Mouse (Mus musculus): Measurements from ENCODE around the gene Ccdc116. TPM values are rescaled to one million over a fixed set of nuclear protein-coding genes. Genes with fewer than 3 reads are reported as not detected.

Ccdc116 gene
- under 1 TPM in 1 of 2 experiments, not detected in 1; 0.14 TPM for total RNA-seq (2021)
- 0.35 TPM in 2 replicates for polyA plus RNA-seq (2012; rRNA removed)
- long read RNA-seq = 0 reads

DNA sequence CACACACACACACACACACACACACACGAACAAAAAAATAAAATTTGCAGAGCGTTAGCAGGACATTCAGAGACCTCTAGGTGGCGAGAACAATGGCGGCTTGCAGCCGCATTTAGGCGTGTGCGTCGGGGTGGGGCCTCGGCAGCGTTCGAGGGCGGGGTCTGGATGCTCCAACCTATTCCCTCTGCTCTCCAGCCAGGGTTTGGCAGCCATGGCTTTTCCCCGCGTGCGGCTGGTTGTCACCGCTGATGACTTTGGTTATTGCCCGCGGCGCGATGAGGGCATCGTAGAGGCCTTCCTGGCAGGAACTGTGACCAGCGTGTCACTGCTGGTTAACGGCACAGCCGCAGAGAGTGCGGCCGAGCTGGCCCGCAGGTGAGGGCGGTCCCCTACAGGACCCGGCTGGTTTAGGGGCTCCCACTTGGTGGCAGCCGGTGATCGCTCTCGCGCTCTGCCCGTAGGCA lies at the start of gene Ccdc116:
TSS of gene Ccdc116 (minus strand) at position 458 of the 464 bp plus-strand sequence.
- no peaks in the 10 kb centered on the region for H3K4me1 ChIP-seq (ENCODE audit: control insufficient read depth, insufficient read depth, low read length)
- H3K9ac ChIP-seq (ENCODE audit: low read depth, low read length) = peak within 1 kb of the TSS; percentile 61
- H3K36me3 ChIP-seq (ENCODE audit: control insufficient read depth, insufficient read depth, low read length) = no peaks in the 10 kb centered on the region
- no peak for TF ChIP-seq EP300 (IDR thresholded peaks at IDR 0.05; ENCODE audit: insufficient read depth, low read depth, low read length)
- peak; percentile 59 for TF ChIP-seq CTCF (IDR thresholded peaks at IDR 0.05)
- intact Hi-C loops (cut with DNase I) = loop anchor here (2.0 kb wide), 1 partner anchor 54 kb away; no protein-coding TSS in a partner anchor
- no peak within 1 kb of the TSS for H3K27ac ChIP-seq
- 1% methylated on average over 34 of the region's 34 CpGs for WGBS
- no peaks in the 10 kb centered on the region for H3K27me3 ChIP-seq (ENCODE audit: control insufficient read depth, insufficient read depth, low read length)
- peak within 1 kb of the TSS; percentile 74 for H3K4me3 ChIP-seq
- DNase-seq = peak; percentile 76 to 82
- no peaks in the 10 kb centered on the region for H3K79me2 ChIP-seq (replicated peaks; ENCODE audit: control insufficient read depth, insufficient read depth, low read length)

DNA sequence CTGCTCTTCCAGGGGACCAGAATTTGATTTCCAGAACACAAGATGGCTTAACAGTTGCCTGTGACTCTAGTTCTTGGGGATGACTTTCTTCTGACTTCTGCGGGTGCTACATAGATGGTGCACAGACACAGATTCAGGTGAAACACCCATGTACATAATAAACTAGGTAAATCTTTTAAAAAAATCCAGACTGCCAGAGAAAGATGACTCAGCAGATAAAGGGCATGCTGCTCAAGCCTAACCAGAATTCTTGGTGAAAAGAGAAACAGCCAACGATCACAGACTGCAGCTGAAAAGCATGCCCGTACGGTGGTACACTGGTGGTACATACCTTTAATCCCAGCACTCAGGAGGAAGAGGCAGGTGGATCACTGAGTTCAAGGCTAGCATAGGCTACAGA lies 46.8 kb upstream of the Ccdc116 start:
- Histone ChIP-seq H3K4me1 (ENCODE audit: control insufficient read depth, insufficient read depth, low read length) (peaks cover 3% of the 10 kb centered on the region), H3K4me3 (no peak overlapping the region), H3K36me3 (ENCODE audit: control insufficient read depth, insufficient read depth, low read length) (peaks cover 4% of the 10 kb centered on the region; the same call in 1 of the 2 replicates), H3K27ac (no peak overlapping the region), H3K79me2 (replicated peaks; ENCODE audit: control insufficient read depth, insufficient read depth, low read length) (peaks cover 8% of the 10 kb centered on the region), H3K9ac (ENCODE audit: low read depth, low read length) (no peak overlapping the region), H3K27me3 (ENCODE audit: control insufficient read depth, insufficient read depth, low read length) (no peaks in the 10 kb centered on the region)
- no peak for DNase-seq
- intact Hi-C loops (cut with DNase I) = no loop called here
- 86% methylated on average over 4 of the region's 4 CpGs for WGBS
- no peak for TF ChIP-seq POLR2A (IDR thresholded peaks at IDR 0.05; ENCODE audit: insufficient read depth, low read depth, low read length)
- no peak for TF ChIP-seq EP300 (IDR thresholded peaks at IDR 0.05; ENCODE audit: insufficient read depth, low read depth, low read length)
- no peak for TF ChIP-seq CTCF (IDR thresholded peaks at IDR 0.05)

DNA sequence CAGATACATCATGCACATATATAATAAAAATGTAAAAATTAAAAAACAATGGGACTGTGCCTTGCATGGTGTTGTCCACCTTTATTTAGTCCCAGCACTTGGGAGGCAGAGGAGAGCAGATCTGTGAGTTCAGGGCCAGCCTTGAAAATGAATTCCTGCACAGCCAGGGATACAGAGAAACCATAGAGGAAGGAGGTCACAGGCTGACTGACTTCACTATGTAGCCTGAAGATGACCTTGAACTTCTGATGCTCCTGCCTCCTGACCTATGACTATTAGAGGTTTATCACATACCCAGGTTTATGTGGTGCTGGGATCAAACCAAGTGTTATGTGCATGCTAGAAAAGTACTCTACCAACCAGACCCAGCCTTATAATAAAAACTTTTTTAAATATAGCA lies 38.4 kb upstream of the Ccdc116 start:
- TF ChIP-seq CTCF (IDR thresholded peaks at IDR 0.05) = no peak
- TF ChIP-seq POLR2A (IDR thresholded peaks at IDR 0.05; ENCODE audit: insufficient read depth, low read depth, low read length) = no peak
- no peak for TF ChIP-seq EP300 (IDR thresholded peaks at IDR 0.05; ENCODE audit: insufficient read depth, low read depth, low read length)
- no peaks in the 10 kb centered on the region for H3K27me3 ChIP-seq (ENCODE audit: control insufficient read depth, insufficient read depth, low read length)
- intact Hi-C loops (cut with DNase I) = no loop called here
- peaks cover 5% of the 10 kb centered on the region for H3K4me1 ChIP-seq (ENCODE audit: control insufficient read depth, insufficient read depth, low read length)
- peaks cover 9% of the 10 kb centered on the region for H3K36me3 ChIP-seq (ENCODE audit: control insufficient read depth, insufficient read depth, low read length)
- H3K79me2 ChIP-seq (replicated peaks; ENCODE audit: control insufficient read depth, insufficient read depth, low read length) = peaks cover 8% of the 10 kb centered on the region
- DNase-seq = no peak
- H3K9ac ChIP-seq (ENCODE audit: low read depth, low read length) = no peak overlapping the region
- no peak overlapping the region for H3K27ac ChIP-seq
- H3K4me3 ChIP-seq = no peak overlapping the region

DNA sequence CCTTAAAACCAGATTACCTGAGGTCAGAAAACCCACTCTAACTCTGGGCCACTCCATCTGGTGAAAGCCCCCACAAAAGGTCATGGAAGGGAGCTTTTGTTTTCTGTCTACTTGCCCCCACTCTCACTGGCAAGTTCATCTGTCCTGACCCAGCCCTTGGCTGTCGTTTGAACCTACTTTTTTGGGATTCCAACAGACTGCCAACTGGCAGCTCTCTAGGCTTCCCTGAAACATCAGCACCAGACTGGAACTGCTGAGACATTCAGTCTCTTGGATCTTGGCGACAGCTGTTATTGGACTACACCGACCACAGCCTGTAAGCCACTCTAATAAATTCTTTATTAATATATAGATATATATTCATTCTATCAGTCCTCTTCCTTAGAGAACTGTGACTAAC lies 36.0 kb upstream of the Ccdc116 start:
- intact Hi-C loops (cut with DNase I) = no loop called here
- no peak overlapping the region for H3K4me3 ChIP-seq
- peaks cover 6% of the 10 kb centered on the region for H3K4me1 ChIP-seq (ENCODE audit: control insufficient read depth, insufficient read depth, low read length)
- no peaks in the 10 kb centered on the region for H3K27me3 ChIP-seq (ENCODE audit: control insufficient read depth, insufficient read depth, low read length)
- peaks cover 12% of the 10 kb centered on the region for H3K36me3 ChIP-seq (ENCODE audit: control insufficient read depth, insufficient read depth, low read length)
- TF ChIP-seq EP300 (IDR thresholded peaks at IDR 0.05; ENCODE audit: insufficient read depth, low read depth, low read length) = no peak
- no peak for TF ChIP-seq CTCF (IDR thresholded peaks at IDR 0.05)
- no peak for TF ChIP-seq POLR2A (IDR thresholded peaks at IDR 0.05; ENCODE audit: insufficient read depth, low read depth, low read length)
- H3K9ac ChIP-seq (ENCODE audit: low read depth, low read length) = no peak overlapping the region
- peaks cover 8% of the 10 kb centered on the region for H3K79me2 ChIP-seq (replicated peaks; ENCODE audit: control insufficient read depth, insufficient read depth, low read length)
- H3K27ac ChIP-seq = no peak overlapping the region
- 41% methylated on average over 3 of the region's 3 CpGs for WGBS
- peak in 1 of 2 experiments; percentile 11 for DNase-seq

DNA sequence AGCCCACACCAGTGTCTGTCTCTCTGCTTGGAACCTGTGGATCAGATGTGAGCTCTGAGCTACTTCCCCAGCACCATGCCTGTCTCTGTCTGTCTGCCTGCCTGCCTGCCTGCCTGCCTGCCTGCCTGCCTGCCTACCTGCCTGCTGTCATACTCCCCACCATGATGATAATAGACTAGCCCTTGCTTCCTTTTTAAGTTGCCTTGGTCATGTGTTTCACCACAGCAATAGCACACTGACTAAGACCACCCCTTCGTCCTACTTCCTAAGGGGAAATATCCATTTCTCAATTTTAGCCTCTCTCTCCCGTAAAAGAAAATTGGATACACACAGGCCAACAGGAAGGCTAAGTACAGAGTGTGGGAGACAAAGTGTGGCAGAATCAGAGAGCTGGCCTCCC lies 35.1 kb upstream of the Ccdc116 start:
- H3K79me2 ChIP-seq (replicated peaks; ENCODE audit: control insufficient read depth, insufficient read depth, low read length) = peaks cover 13% of the 10 kb centered on the region
- WGBS = 41% methylated on average over 2 of the region's 2 CpGs
- H3K27me3 ChIP-seq (ENCODE audit: control insufficient read depth, insufficient read depth, low read length) = no peaks in the 10 kb centered on the region
- no peak overlapping the region for H3K4me3 ChIP-seq
- no peak for DNase-seq
- no peak overlapping the region for H3K9ac ChIP-seq (ENCODE audit: low read depth, low read length)
- TF ChIP-seq EP300 (IDR thresholded peaks at IDR 0.05; ENCODE audit: insufficient read depth, low read depth, low read length) = no peak
- TF ChIP-seq CTCF (IDR thresholded peaks at IDR 0.05) = no peak
- TF ChIP-seq POLR2A (IDR thresholded peaks at IDR 0.05; ENCODE audit: insufficient read depth, low read depth, low read length) = no peak
- H3K36me3 ChIP-seq (ENCODE audit: control insufficient read depth, insufficient read depth, low read length) = peaks cover 13% of the 10 kb centered on the region
- intact Hi-C loops (cut with DNase I) = no loop called here
- peaks cover 11% of the 10 kb centered on the region for H3K4me1 ChIP-seq (ENCODE audit: control insufficient read depth, insufficient read depth, low read length)
- H3K27ac ChIP-seq = no peak overlapping the region

DNA sequence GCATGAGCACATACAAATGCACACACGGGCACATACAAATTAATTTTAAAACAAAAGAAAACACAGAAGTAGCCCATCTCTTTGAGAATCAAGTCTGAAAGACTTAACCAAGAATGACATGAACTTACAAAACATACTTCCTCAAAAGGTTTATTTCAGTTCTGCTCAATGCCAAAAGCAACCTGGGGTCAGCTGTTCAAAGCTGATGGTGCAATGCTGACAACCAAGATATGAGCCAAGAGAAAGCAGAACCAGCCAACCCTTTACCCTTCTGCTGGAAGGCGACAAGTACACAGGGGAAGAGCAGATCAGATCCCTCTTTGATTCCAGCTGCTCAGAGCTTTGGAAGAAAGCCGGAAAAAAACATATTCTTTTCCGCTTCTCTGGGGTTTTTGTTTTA lies 34.4 kb upstream of the Ccdc116 start:
- no peak overlapping the region for H3K9ac ChIP-seq (ENCODE audit: low read depth, low read length)
- H3K27ac ChIP-seq = no peak overlapping the region
- peaks cover 11% of the 10 kb centered on the region for H3K4me1 ChIP-seq (ENCODE audit: control insufficient read depth, insufficient read depth, low read length)
- TF ChIP-seq CTCF (IDR thresholded peaks at IDR 0.05) (no peak), EP300 (IDR thresholded peaks at IDR 0.05; ENCODE audit: insufficient read depth, low read depth, low read length) (no peak), POLR2A (IDR thresholded peaks at IDR 0.05; ENCODE audit: insufficient read depth, low read depth, low read length) (no peak)
- H3K27me3 ChIP-seq (ENCODE audit: control insufficient read depth, insufficient read depth, low read length) = no peaks in the 10 kb centered on the region
- H3K4me3 ChIP-seq = no peak overlapping the region
- 48% methylated on average over 4 of the region's 4 CpGs for WGBS
- intact Hi-C loops (cut with DNase I) = no loop called here
- peaks cover 13% of the 10 kb centered on the region for H3K36me3 ChIP-seq (ENCODE audit: control insufficient read depth, insufficient read depth, low read length)
- peak in 1 of 2 experiments; percentile 61 for DNase-seq
- peaks cover 13% of the 10 kb centered on the region for H3K79me2 ChIP-seq (replicated peaks; ENCODE audit: control insufficient read depth, insufficient read depth, low read length)

Measured in heart, adult 2 months (tissue).